Mouse (Mus musculus): ENCODE data around the gene Trappc1.

Gene Trappc1

DNA sequence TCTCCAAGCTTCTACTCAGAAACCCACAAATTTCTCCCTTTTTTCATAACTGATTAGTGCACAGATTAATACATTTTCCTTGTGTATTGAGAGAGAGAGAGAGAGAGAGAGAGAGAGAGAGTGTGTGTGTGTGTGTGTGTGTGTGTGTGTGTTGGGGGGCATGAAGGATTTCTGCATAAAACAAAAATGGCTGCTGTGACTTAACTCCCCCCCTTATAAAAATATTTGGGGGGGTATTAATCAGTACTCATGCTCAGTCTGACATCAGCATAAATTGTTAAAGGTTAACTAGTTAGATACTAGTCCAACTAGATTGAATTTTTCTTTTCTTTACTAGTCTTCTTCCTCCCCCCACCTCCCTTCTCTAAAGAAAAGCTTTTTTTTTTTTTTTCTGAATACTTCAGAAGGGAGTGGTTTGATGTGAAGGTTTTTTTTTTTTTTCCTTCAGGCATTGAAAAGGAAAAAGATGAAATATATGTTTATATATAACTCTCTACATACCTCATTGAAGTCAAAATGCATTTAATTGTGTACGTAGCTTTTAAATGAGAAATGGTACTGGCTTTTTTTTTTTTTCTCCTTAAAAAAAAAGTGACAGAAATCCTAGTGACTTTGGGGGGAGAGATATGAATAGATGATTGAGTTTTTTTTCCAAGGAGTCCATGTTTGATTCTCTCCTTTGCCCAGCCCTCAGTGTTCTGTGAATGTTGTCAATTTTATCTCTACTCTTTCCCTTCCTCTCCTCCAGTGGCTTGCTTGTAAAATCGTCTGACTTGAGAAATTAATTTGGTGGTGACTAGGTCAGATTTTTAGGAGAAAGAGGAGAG, 46.4 kb downstream of the Trappc1 start:
- DNase-seq (ENCODE audit: low spot score), result no peak

DNA sequence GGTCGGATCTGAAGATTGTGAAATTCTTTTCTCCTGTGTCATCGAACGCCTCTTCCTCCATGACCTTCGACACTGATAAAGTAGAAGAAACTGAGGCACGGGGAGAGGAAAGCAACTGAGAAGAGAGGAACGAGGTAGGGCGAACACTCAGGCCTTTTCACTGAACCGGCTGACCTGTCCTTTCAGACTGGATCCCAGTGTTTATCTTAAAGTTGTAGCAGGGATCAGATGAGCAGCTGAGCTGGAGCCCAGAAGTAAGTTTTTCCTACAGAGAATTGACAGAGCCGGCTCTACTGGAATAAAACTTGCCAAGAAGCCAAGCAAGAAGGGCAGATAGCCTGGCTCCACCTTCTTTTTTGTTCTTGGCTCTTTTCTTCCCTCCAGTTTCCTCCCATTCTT, 47.0 kb downstream of the Trappc1 start:
- DNase-seq (ENCODE audit: low spot score), result no peak

- no peak for DNase-seq (ENCODE audit: low spot score)
Observed at GRCm38 (mm10) chr11:69371601-69372000, 47.8 kb downstream of the Trappc1 start.

DNA sequence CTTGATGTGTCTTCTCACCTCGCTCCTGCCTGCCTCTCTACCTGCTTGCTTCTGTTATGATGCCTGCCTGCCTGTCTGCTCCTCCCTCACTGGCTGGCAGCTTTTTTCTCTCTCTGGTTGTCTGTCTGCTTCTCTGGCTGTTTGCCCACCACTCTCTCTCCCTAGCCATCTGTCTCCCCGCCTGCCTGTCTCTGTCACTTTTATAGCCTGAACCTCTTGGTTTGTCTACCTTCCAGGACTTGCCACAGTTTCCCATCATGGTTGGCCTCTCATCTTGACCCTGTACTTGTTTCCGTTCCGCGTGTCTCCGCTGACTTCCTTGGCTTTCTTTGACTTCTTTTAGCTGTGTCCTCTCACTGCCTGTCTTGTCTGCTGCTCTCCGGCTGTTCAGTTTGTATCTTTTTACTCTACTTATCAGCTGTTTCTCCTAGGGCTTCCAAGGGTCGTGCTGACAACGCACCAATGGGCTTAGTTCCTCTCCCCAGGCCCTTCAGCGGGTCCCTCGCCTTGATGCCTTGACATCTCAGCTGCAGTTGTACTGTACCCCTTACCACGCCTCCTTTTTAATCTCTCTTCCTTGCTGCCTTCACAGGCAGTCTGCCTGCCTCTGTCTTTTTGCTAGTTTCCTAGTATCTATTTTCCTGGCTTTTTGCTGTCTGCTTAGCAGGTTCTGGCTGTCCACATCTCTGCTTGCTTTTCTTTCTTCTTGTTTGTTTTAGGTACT, 48.4 kb downstream of the Trappc1 start:
- no peak for DNase-seq (ENCODE audit: low spot score)

DNA sequence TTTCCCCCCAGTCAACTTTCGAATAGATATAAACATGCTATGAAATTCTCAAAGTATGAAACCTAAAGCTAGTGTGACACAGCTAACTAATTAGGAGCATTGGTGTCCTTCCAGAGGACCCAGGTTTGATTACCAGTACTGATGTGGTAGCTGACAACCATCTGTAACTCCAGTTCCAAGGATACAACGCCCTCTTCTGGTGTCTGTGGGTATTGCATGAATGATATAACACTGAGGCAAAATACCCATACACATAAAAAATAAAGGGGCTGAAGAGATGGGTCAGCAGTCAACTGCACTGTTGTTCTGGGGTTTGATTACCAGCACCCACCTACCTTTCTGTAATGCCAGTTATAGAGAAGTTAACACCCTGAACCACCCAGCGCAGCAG, 49.0 kb downstream of the Trappc1 start:
- no peak for DNase-seq (ENCODE audit: low spot score)

DNA sequence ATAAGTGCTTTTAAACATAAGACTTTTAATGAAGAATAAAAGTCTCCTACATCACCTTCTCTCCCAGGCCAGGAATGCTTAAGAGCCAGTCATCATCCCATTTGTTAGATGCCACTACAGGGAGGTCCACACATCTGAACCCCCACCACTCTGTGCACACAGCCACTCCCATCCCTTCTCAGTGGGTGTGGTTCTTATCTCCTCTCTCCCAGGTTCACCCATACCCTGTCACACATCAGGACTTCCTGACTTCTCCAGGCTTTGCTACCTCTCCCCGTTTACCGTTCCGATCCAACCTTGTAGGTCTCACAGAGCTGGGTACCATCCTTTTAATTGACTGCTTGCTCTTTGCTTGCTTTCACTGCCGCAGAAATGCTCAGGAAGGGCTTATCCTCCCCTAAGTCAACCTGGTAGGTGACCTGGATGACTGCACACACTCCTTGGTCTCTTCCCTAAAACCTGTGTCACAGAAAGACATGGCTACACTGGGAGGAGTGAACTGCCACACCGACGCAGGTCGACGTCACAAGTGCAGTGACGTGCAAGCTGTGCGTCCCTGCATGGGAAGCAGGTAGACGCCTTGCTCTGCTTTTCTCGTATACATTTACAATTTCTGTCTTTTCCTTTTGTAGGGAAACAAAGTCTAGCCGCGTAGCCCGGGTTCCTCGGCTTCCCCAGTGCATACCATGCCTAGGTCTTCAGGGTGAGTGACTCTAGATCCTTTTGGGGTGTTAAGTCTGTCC, 49.6 kb downstream of the Trappc1 start:
- no peak for DNase-seq (ENCODE audit: low spot score)
